Mouse (Mus musculus) heart, adult 2 months (tissue): ENCODE measurements around the gene Nfia.

ENCODE experiments used
- CTCF ChIP-seq: fragments of 200-600 bp; IDR thresholded peaks from 2 replicates; pipeline ENCODE4 v1.8.1; 2022; ENCODE audit warnings: antibody characterized with exemption, mild to moderate bottlenecking, moderate library complexity
- POLR2A ChIP-seq: fragments of 200-500 bp; IDR thresholded peaks from 2 replicates; pipeline ENCODE4 v1.6.1; 2011; ENCODE audit warnings: mild to moderate bottlenecking, low read depth, low read length, control low read depth; ENCODE audit not compliant: insufficient read depth

DNA sequence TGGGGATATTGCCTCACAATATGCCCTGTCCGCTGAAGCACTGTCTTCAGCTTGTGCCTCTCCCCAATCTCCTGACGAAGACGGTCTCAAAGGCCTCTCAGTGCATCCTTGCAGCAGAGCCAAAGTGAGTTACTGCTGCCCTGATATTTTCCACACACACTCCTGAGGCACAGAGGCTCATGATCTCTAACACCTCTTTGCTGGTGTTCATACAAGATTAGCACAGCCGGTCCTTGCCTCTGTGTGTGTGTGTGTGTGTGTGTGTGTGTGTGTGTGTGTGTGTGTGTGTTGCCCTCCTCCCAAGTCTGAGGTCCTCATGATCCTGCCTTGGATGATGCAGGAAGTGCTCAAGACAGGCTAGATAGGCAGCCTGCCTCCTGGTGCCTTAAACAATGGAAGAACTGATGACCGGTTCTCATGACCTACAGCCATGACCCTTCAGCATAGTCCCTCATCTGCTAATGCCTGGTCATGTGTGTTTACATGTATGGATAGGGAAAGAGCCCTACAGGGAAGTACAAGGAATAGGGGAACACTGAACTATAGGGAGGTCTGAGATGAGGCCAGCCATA, 319.5 kb downstream of the Nfia start:
- TF ChIP-seq POLR2A (no peak), CTCF (no peak)
